Mouse (Mus musculus): ENCODE results near the gene Slc20a1.

DNA sequence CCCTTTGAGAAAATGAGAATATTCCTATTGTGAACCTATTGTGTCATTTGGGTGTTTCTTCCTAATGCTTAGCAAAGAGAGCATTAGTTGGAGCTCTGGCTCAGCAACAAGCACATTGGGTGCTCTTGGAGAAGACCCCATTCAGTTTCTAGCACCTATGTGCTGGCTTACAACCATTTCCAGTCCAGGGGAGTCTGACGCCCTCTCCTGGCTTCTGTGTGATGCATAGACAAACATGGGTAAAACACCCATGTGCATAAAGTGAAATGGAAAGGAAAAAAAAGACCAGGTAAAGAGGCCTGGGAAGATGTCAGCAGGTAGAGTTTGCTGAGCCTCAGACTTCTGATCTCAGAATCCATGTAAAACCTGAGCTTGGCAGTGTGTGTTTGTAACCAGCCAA, 34.7 kb downstream of the Slc20a1 start:
- no peak for TF ChIP-seq CTCF (IDR thresholded peaks at IDR 0.05; ENCODE audit: low read depth)
- no peak for TF ChIP-seq EP300 (optimal IDR thresholded peaks at IDR 0.05)
